Mouse (Mus musculus): ENCODE results near the gene Galnt7. TPM values are rescaled to one million over a fixed set of nuclear protein-coding genes. Genes with fewer than 3 reads are reported as not detected.
A peak's percentile ranks its signal among the peaks of the same experiment; 100 is the strongest.

The Galnt7 gene
- polyA plus RNA-seq (2012; rRNA removed) (6.9 and 7.8 TPM in 2 replicates), polyA plus RNA-seq (2014; fragmentation: Nextera tagmentation; extraction: Ambion mirVana) (11.2 and 11.5 TPM in 2 replicates)

GRCm38 (mm10) chr8:57652456-57653055 is at the start of gene Galnt7:
TSS of gene Galnt7 (minus strand) at chr8:57653032.
- H3K27me3 ChIP-seq (ENCODE audit: control insufficient read depth, insufficient read depth, low read length): no peaks in the 10 kb centered on the region
- peak within 1 kb of the TSS; percentile 92 for H3K9ac ChIP-seq (ENCODE audit: low read depth, low read length, severe bottlenecking)
- ATAC-seq (ENCODE audit: low FRiP score, low read depth): peak; percentile 85
- no peaks in the 10 kb centered on the region for H3K36me3 ChIP-seq (ENCODE audit: control insufficient read depth, insufficient read depth, low read length)
- peak within 1 kb of the TSS; percentile 97 for H3K27ac ChIP-seq (replicated peaks; ENCODE audit: low read depth, low read length)
- peak within 1 kb of the TSS; percentile 91 for H3K4me3 ChIP-seq (replicated peaks; ENCODE audit: low read length)
- peak; percentile 68 for DNase-seq (ENCODE audit: low spot score)
- peak within 1 kb of the TSS; percentile 54 for H3K4me2 ChIP-seq (replicated peaks; ENCODE audit: low read depth, low read length, severe bottlenecking)
- no peaks in the 10 kb centered on the region for H3K9me3 ChIP-seq (ENCODE audit: control insufficient read depth, low read length)
- WGBS: 6% methylated on average over 32 of the region's 74 CpGs
- TF ChIP-seq POLR2A (IDR thresholded peaks at IDR 0.05; ENCODE audit: borderline replicate concordance, extremely low read depth, insufficient read depth, insufficient read length): peak; percentile 78; the same call in 1 of the 2 replicates
- H3K4me1 ChIP-seq (ENCODE audit: control insufficient read depth, insufficient read depth, low read length): 0 out of 2 replicates have a peak, but pooled peaks cover 2% of the 10 kb centered on the region

DNA sequence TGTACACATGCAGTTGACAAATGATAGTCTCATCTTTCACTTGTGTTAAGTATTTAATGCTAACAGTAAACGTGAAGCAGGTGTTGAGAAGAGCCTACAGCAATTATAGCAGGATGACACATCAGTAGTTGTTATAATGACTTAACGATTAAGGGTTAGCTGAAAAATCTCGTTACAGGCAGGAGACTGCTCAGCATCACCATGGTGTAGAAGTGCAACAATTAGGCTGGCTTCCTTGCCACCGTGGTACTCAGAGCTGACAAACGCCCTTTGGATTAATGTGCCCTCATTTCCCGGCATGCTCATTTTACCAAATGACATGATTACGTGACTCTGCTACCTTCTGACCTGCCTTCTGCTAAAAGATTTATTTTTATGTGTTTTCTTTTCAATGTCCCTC is 35.8 kb upstream of the Galnt7 start:
- H3K27me3 ChIP-seq (ENCODE audit: control insufficient read depth, insufficient read depth, low read length): no peaks in the 10 kb centered on the region
- DNase-seq (ENCODE audit: low spot score) (no peak), ATAC-seq (ENCODE audit: low FRiP score, low read depth) (no peak)
- no peaks in the 10 kb centered on the region for H3K4me1 ChIP-seq (ENCODE audit: control insufficient read depth, insufficient read depth, low read length)
- H3K9me3 ChIP-seq (ENCODE audit: control insufficient read depth, low read length): no peaks in the 10 kb centered on the region
- no peaks in the 10 kb centered on the region for H3K36me3 ChIP-seq (ENCODE audit: control insufficient read depth, insufficient read depth, low read length)
- H3K9ac ChIP-seq (ENCODE audit: low read depth, low read length, severe bottlenecking): no peak overlapping the region
- no peak overlapping the region for H3K27ac ChIP-seq (replicated peaks; ENCODE audit: low read depth, low read length)
- no peak for TF ChIP-seq POLR2A (IDR thresholded peaks at IDR 0.05; ENCODE audit: borderline replicate concordance, extremely low read depth, insufficient read depth, insufficient read length)
- WGBS: 18% methylated on average over 7 of the region's 7 CpGs
- no peak overlapping the region for H3K4me3 ChIP-seq (replicated peaks; ENCODE audit: low read length)
- H3K4me2 ChIP-seq (replicated peaks; ENCODE audit: low read depth, low read length, severe bottlenecking): no peak overlapping the region

DNA sequence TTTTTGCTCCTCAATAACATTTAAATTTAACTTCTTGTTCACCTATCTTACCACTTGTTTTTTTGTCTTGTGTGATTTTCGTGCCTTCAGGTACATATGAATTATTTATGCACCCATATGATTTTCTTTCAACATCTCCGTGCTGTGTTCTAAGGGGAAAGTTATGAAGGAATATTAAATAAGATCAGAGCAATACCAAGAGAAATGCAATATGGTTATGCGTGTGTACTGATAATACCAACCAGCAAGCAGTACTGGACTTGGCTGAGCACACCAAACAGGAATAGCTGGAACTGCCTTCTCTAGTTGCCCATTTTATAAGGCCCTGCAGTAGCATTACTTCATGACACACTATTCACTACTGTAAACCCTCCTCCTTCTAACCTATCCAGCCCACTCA is 33.0 kb upstream of the Galnt7 start:
- DNase-seq (ENCODE audit: low spot score) (no peak), ATAC-seq (ENCODE audit: low FRiP score, low read depth) (no peak)
- no peak overlapping the region for H3K4me3 ChIP-seq (replicated peaks; ENCODE audit: low read length)
- no peak overlapping the region for H3K9ac ChIP-seq (ENCODE audit: low read depth, low read length, severe bottlenecking)
- no peaks in the 10 kb centered on the region for H3K4me1 ChIP-seq (ENCODE audit: control insufficient read depth, insufficient read depth, low read length)
- no peaks in the 10 kb centered on the region for H3K9me3 ChIP-seq (ENCODE audit: control insufficient read depth, low read length)
- 91% methylated on average over 3 of the region's 3 CpGs for WGBS
- no peak for TF ChIP-seq POLR2A (IDR thresholded peaks at IDR 0.05; ENCODE audit: borderline replicate concordance, extremely low read depth, insufficient read depth, insufficient read length)
- H3K27me3 ChIP-seq (ENCODE audit: control insufficient read depth, insufficient read depth, low read length): no peaks in the 10 kb centered on the region
- no peak overlapping the region for H3K27ac ChIP-seq (replicated peaks; ENCODE audit: low read depth, low read length)
- H3K4me2 ChIP-seq (replicated peaks; ENCODE audit: low read depth, low read length, severe bottlenecking): no peak overlapping the region
- H3K36me3 ChIP-seq (ENCODE audit: control insufficient read depth, insufficient read depth, low read length): no peaks in the 10 kb centered on the region

DNA sequence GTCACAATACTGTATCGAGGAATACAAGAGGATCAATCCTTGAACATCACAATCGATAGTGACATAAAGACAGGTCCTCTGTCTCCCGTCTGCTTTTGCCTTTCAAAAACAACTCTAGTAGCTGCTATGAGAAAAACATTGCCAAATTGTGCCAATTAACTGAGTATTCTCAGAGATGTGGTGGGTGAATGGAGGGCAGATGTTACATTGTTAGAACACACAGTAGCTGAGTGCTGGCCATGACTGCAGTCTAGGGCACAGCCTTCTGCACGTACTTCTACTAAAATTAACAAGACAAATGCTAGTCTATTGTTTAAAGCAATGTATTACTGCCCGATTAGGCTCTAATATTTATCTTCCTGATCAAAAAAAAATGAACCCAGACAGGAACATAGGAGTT is 27.2 kb upstream of the Galnt7 start:
- no peaks in the 10 kb centered on the region for H3K4me1 ChIP-seq (ENCODE audit: control insufficient read depth, insufficient read depth, low read length)
- H3K4me3 ChIP-seq (replicated peaks; ENCODE audit: low read length): no peak overlapping the region
- H3K9me3 ChIP-seq (ENCODE audit: control insufficient read depth, low read length): no peaks in the 10 kb centered on the region
- H3K27me3 ChIP-seq (ENCODE audit: control insufficient read depth, insufficient read depth, low read length): no peaks in the 10 kb centered on the region
- TF ChIP-seq POLR2A (IDR thresholded peaks at IDR 0.05; ENCODE audit: borderline replicate concordance, extremely low read depth, insufficient read depth, insufficient read length): no peak
- DNase-seq (ENCODE audit: low spot score) (no peak), ATAC-seq (ENCODE audit: low FRiP score, low read depth) (no peak)
- 86% methylated on average over 5 of the region's 5 CpGs for WGBS
- H3K4me2 ChIP-seq (replicated peaks; ENCODE audit: low read depth, low read length, severe bottlenecking): no peak overlapping the region
- H3K27ac ChIP-seq (replicated peaks; ENCODE audit: low read depth, low read length): no peak overlapping the region
- H3K9ac ChIP-seq (ENCODE audit: low read depth, low read length, severe bottlenecking): no peak overlapping the region
- no peaks in the 10 kb centered on the region for H3K36me3 ChIP-seq (ENCODE audit: control insufficient read depth, insufficient read depth, low read length)

DNA sequence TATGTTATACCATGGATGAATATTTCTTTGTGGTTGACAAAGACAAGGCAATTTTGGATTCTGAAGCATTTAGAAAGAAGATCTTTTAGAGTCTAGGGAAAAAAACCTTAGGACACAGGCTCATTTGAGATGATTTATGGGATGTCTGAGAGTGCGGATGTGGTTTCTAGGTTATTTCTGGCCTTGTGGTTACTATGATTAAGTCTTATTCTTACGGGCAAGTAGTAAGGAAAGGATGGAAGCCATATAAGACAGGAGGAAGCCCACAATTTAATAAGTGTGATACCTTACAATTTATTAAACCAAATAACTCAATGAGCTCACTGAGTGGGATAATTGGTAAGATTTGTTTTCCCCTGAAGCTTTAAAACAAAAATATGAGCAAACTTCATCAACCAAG is 11.3 kb upstream of the Galnt7 start:
- Histone ChIP-seq H3K27ac (replicated peaks; ENCODE audit: low read depth, low read length) (no peak overlapping the region), H3K4me3 (replicated peaks; ENCODE audit: low read length) (no peak overlapping the region), H3K36me3 (ENCODE audit: control insufficient read depth, insufficient read depth, low read length) (no peaks in the 10 kb centered on the region), H3K4me2 (replicated peaks; ENCODE audit: low read depth, low read length, severe bottlenecking) (no peak overlapping the region), H3K9me3 (ENCODE audit: control insufficient read depth, low read length) (no peaks in the 10 kb centered on the region), H3K27me3 (ENCODE audit: control insufficient read depth, insufficient read depth, low read length) (no peaks in the 10 kb centered on the region), H3K4me1 (ENCODE audit: control insufficient read depth, insufficient read depth, low read length) (no peaks in the 10 kb centered on the region), H3K9ac (ENCODE audit: low read depth, low read length, severe bottlenecking) (no peak overlapping the region)
- no peak for TF ChIP-seq POLR2A (IDR thresholded peaks at IDR 0.05; ENCODE audit: borderline replicate concordance, extremely low read depth, insufficient read depth, insufficient read length)
- no peak for DNase-seq (ENCODE audit: low spot score)
- no peak for ATAC-seq (ENCODE audit: low FRiP score, low read depth)
- 63% methylated on average over 2 of the region's 2 CpGs for WGBS

All from limb, embryonic 14.5 days (tissue).